Mouse (Mus musculus): ENCODE measurements around the gene Clip3.

DNA sequence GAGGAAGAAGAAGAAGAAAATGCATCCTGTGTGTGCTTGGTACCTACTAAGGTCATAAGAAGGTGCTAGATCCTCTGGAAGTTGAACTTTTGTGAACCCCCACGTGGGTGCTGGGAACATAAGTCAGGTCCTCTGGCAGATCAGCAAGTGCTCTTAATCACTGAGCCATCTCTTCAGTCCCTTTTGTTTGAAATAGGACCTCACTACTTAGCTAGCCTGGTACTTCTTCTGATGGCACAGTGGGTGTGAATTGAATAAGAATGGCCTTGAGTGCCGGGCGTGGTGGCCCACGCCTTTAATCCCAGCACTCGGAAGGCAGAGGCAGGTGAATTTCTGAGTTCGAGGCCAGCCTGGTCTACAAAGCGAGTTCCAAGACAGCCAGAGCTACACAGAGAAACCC is 25.6 kb upstream of the Clip3 start:
- no peak for TF ChIP-seq CTCF (IDR thresholded peaks at IDR 0.05; ENCODE audit: borderline replicate concordance, control insufficient read depth, extremely low read depth, insufficient read depth, low read length, poor library complexity)
- no peak for TF ChIP-seq POLR2A (IDR thresholded peaks at IDR 0.05; ENCODE audit: control insufficient read depth, extremely low read depth, insufficient read depth, low read length, poor library complexity)
